Mouse (Mus musculus) kidney, postnatal 10 days (tissue): ENCODE data around the gene Gtdc1.

Experiments
- DNase-seq: peaks from one replicate; pipeline ENCODE4 v3.0.0; 2021; ENCODE audit warnings: mixed read lengths

The Gtdc1 gene

GRCm38 (mm10) chr2:44927482-44927811 lies at the start of gene Gtdc1:
Gene Gtdc1, minus strand, starts transcription at chr2:44927657.
- DNase-seq, result no peak

- no peak for DNase-seq
Observed at GRCm38 (mm10) chr2:44977051-44977450, 49.6 kb upstream of the Gtdc1 start.

DNA sequence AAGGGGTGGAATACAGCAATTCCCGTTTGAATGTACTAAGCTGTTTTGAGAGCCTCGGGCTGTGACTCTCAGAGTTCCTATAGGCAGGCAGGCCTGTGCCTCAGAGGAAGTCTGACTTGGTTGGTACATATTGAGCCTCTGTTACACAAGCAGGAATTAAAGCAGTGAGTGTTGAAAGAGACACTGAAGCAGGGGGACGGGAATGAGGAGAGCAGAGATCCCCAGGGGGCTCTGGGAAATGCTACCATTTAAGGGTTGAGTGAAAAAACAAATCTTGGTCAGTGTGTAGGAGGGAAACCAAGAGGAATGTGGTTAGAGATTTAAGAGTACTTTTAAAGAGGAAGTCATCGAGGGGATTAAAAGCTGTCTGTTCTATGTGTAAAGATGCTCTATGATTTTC lies 49.0 kb upstream of the Gtdc1 start:
- no peak for DNase-seq

- DNase-seq, result no peak
Observed at GRCm38 (mm10) chr2:44973828-44974227, 46.4 kb upstream of the Gtdc1 start.

- no peak for DNase-seq
Observed at GRCm38 (mm10) chr2:44970087-44970646, 42.7 kb upstream of the Gtdc1 start.

DNA sequence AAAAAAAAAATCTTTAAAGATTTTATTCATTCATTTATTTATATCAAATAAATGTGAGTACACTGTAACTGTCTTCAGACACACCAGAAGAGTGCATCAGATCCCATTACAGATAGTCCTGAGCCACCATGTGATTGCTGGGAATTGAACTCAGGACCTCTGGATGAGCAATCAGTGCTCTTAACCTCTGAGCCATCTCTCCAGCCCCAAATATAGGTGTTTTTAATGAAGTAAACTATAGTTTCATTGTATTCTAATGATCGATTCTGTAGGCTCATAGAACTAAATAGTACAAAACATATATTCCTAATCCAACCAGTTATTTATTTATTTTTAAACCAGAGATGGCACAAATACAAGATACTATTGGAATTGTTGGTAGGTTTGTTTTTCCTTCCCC lies 42.2 kb upstream of the Gtdc1 start:
- no peak for DNase-seq

DNA sequence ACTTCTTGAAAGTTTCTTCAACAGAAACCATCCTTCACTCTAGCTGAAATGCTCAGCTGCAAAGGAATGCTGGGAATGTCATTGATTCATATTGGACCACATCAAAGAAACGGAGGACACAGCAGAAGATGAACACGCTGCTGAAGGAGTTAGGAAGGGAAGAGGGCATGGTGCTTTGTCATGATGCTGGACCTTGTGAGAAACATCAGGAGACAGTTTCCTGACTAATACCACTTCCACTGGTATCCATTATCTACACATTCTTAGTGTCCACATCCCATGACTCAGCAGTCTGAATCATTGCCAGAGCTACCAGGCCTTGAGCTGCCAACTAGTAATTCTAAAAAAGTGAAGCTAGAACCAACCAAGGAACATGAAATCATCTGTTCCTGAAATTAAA lies 41.8 kb upstream of the Gtdc1 start:
- DNase-seq, result no peak

GRCm38 (mm10) chr2:44965834-44966555 lies 38.5 kb upstream of the Gtdc1 start:
- no peak for DNase-seq

DNA sequence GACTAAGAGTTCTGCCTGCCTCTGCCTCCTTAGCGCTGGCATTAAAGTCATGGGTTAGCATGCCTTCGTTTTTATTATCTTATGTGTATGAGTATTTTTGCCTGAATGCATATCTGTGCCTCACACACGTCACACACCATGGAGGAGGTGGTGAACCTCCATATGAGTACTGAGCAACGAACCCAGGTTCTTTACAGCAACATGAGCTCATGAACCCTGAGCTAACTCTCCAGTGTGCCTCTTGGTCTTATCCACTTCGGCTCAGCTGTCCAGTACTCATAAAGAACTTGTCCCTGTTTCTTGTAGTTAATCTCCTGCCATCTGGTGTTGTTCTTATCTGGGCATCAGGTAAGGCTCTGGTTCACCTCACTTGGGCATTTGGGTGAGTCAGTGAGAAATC lies 35.2 kb upstream of the Gtdc1 start:
- DNase-seq, result no peak

- no peak for DNase-seq
Observed at GRCm38 (mm10) chr2:44961192-44961591, 33.7 kb upstream of the Gtdc1 start.

GRCm38 (mm10) chr2:44960561-44960960 lies 33.1 kb upstream of the Gtdc1 start:
- DNase-seq, result no peak

DNA sequence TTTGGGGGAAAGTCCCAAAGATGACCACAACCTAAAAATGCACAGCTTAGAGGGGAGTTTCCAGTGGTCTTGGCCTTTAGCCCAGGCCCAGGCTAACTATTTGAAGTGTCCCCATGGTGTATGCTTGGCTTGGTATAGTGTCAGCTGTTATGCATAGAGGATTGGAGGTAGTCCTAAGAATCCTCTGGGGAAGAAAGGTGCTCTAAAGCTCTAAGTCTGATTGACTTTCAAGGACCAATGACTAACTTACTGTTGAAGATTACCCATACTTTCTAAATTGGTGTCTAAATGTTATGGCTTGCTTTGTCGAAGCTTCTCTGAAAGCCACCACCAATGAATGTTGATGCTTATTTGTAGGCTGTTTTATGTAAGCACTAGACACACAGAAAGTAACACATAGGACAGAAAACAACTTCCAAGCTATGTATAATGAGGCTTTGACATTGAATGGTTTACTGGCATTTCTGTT lies 29.9 kb upstream of the Gtdc1 start:
- DNase-seq, result no peak

GRCm38 (mm10) chr2:44956232-44956631 lies 28.8 kb upstream of the Gtdc1 start:
- DNase-seq, result no peak

GRCm38 (mm10) chr2:44955506-44955905 lies 28.0 kb upstream of the Gtdc1 start:
- no peak for DNase-seq

- no peak for DNase-seq
Observed at GRCm38 (mm10) chr2:44954180-44954579, 26.7 kb upstream of the Gtdc1 start.

GRCm38 (mm10) chr2:44952830-44953422 lies 25.5 kb upstream of the Gtdc1 start:
- no peak for DNase-seq

DNA sequence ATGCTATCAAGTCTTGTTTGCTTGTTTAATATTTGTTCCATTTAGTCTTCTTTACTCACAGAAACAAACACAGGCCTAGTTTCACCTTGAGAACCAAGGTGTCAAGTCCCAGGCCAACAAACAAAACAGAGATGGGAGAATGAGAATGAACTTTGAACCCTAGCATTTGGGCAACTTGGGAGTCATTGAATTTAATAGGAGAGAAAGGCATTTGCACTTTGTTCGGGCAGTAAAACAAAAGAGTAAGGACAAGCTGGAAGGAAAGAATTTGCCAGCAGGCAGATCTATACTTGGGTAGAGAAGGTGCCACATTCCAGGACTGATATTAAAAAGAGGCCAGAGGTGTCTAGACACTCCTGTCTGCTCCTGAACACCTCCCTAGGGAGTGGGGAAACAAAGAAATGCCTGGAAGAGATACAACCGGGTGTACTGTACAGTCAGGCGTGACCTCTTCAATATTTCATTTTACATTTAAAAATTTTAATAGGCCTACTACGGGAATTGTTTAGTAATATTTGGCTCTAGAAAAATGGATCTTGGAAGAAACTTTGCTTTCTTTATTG lies 24.3 kb upstream of the Gtdc1 start:
- DNase-seq, result no peak

DNA sequence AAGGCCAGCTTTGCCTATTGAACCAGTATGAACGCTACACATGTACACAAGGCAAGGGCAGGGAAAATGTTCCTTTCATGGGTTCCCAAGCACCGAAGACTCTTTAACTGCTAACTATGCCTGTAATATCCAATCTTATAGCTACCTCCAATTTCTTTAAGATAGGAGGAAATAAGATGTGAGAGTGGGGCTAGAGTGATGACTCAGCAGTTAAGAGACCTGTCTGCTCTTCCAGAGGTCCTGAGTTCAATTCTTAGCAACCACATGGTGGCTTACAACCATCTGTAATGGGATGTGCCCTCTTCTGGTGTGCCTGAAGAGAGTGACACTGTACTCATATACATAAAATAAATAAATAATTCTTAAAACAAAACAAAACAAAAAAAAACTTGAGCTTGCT lies 17.2 kb upstream of the Gtdc1 start:
- DNase-seq, result no peak

- DNase-seq, result no peak
Observed at GRCm38 (mm10) chr2:44930951-44931350, 3.5 kb upstream of the Gtdc1 start.

GRCm38 (mm10) chr2:44928631-44929030 lies 1.2 kb upstream of the Gtdc1 start:
- DNase-seq, result no peak

- peak; percentile 94 for DNase-seq
Observed at GRCm38 (mm10) chr2:44926683-44927481, 575 bp downstream of the Gtdc1 start.

- no peak for DNase-seq
Observed at GRCm38 (mm10) chr2:44926167-44926682, 1.2 kb downstream of the Gtdc1 start.

GRCm38 (mm10) chr2:44924618-44925017 lies 2.8 kb downstream of the Gtdc1 start:
- no peak for DNase-seq
